Mouse (Mus musculus) heart, embryonic 14.5 days (tissue): ENCODE data around the gene Zbtb20. TPM values are rescaled to one million over a fixed set of nuclear protein-coding genes. Genes with fewer than 3 reads are reported as not detected.

ENCODE experiments used
- ATAC-seq: fragments of 200-750 bp; cut with Nextera tagmentation; 2 replicates; pipeline ENCODE4 v1.8.0; 2017; ENCODE audit warnings: low read depth, moderate TSS enrichment; ENCODE audit not compliant: insufficient number of reproducible peaks, insufficient read depth, low FRiP score
- H3K27ac ChIP-seq, 2 experiments: fragments of 200-500 bp in 1 of 2; fragments of 300-500 bp in 1 of 2; sonication (generic) in 1 of 2; replicated peaks in 1 of 2; 2 replicates each; pipeline ENCODE4 v1.5.1; 2012 to 2014; ENCODE audit warnings: low read depth in 2 of 2, low read length in 2 of 2, control low read depth in 1 of 2, mild to moderate bottlenecking in 1 of 2, mixed read lengths in 1 of 2; ENCODE audit not compliant: control insufficient read depth in 1 of 2, insufficient read depth in 1 of 2
- H3K27me3 ChIP-seq: fragments of 300-500 bp; sonication (generic); 2 replicates; pipeline ENCODE4 v1.6.1; 2014; ENCODE audit warnings: mild to moderate bottlenecking, low read length, control low read depth; ENCODE audit not compliant: control insufficient read depth, insufficient read depth
- H3K36me3 ChIP-seq: fragments of 300-500 bp; sonication (generic); 2 replicates; pipeline ENCODE4 v1.6.1; 2014; ENCODE audit warnings: mild to moderate bottlenecking, control low read depth, low read length, mixed read lengths; ENCODE audit not compliant: control insufficient read depth, insufficient read depth
- H3K4me1 ChIP-seq, 2 experiments: fragments of 200-500 bp in 1 of 2; fragments of 300-500 bp in 1 of 2; sonication (generic) in 1 of 2; 2 replicates each; pipeline ENCODE4 v1.6.1; 2012 to 2014; ENCODE audit warnings: low read length in 2 of 2, control low read depth in 1 of 2, mixed read lengths in 1 of 2; ENCODE audit not compliant: control insufficient read depth in 2 of 2, insufficient read depth in 2 of 2
- H3K4me2 ChIP-seq: fragments of 300-500 bp; sonication (generic); 2 replicates; pipeline ENCODE4 v1.6.1; 2014; ENCODE audit warnings: mild to moderate bottlenecking, low read length
- H3K4me3 ChIP-seq, 2 experiments: fragments of 200-500 bp in 1 of 2; fragments of 300-500 bp in 1 of 2; sonication (generic) in 1 of 2; 2 replicates each; pipeline ENCODE4 v1.5.1; 2012 to 2014; ENCODE audit warnings: low read length in 2 of 2, mild to moderate bottlenecking in 2 of 2, control low read depth in 1 of 2, low read depth in 1 of 2, moderate library complexity in 1 of 2; ENCODE audit not compliant: control insufficient read depth in 1 of 2, insufficient read depth in 1 of 2
- H3K9ac ChIP-seq: fragments of 300-500 bp; sonication (generic); 2 replicates; pipeline ENCODE4 v1.6.1; 2014; ENCODE audit warnings: mild to moderate bottlenecking, low read length
- H3K9me3 ChIP-seq: fragments of 300-500 bp; sonication (generic); 2 replicates; pipeline ENCODE4 v1.6.1; 2016; ENCODE audit warnings: low read length, control low read depth; ENCODE audit not compliant: control insufficient read depth
- WGBS: fragments of 180-500 bp; shearing (Covaris S2); extraction: QIAGEN DNeasy Blood & Tissue Kit; methylation state at CpG from one replicate; pipeline ENCODE4 v1.1.7; 2014; 5-methylcytosine and 5-hydroxymethylcytosine counted together
- polyA plus RNA-seq: library from polyadenylated mRNA; unstranded; fragments of >200 nt; fragmentation: Nextera tagmentation; extraction: Ambion mirVana; gene quantifications from 2 replicates; pipeline ENCODE4 v1.2.1, GENCODE M21; 2014

Gene Zbtb20
- polyA plus RNA-seq, 1 experiment from 2014 or later = 50.3 TPM

- Histone ChIP-seq H3K4me2 (peak overlapping the region; percentile 74), H3K9me3 (no peaks in the 10 kb centered on the region), H3K4me3 (peak overlapping the region; percentile 35 to 37), H3K36me3 (no peaks in the 10 kb centered on the region), H3K27ac (peak overlapping the region; percentile 90 to 97), H3K27me3 (no peaks in the 10 kb centered on the region), H3K4me1 (peaks cover 8 to 35% of the 10 kb centered on the region in 2 experiments), H3K9ac (peak overlapping the region; percentile 78)
- WGBS = 16% methylated on average over 9 of the region's 9 CpGs
- no peak for ATAC-seq
Measured at GRCm38 (mm10) chr16:43506189-43506751, 630.6 kb downstream of the Zbtb20 start.

- Histone ChIP-seq H3K9ac (peak overlapping the region; percentile 78), H3K27me3 (no peaks in the 10 kb centered on the region), H3K4me1 (peaks cover 8 to 35% of the 10 kb centered on the region in 2 experiments), H3K27ac (peak overlapping the region; percentile 90 to 97), H3K9me3 (no peaks in the 10 kb centered on the region), H3K4me2 (peak overlapping the region; percentile 74), H3K4me3 (peak overlapping the region; percentile 31 to 35), H3K36me3 (no peaks in the 10 kb centered on the region)
- no peak for ATAC-seq
- 20% methylated on average over 10 of the region's 10 CpGs for WGBS
Measured at GRCm38 (mm10) chr16:43506771-43507405, 631.2 kb downstream of the Zbtb20 start.

GRCm38 (mm10) chr16:43508166-43508998 is 632.7 kb downstream of the Zbtb20 start:
- WGBS = 62% methylated on average over 9 of the region's 9 CpGs
- H3K4me3 ChIP-seq = no peak overlapping the region
- no peak for ATAC-seq
- peak overlapping the region; percentile 16 for H3K4me2 ChIP-seq
- peaks cover 8 to 28% of the 10 kb centered on the region in 2 experiments for H3K4me1 ChIP-seq
- peak overlapping the region; percentile 34; the same call in 1 of the 2 replicates for H3K9ac ChIP-seq
- H3K9me3 ChIP-seq = no peaks in the 10 kb centered on the region
- H3K36me3 ChIP-seq = no peaks in the 10 kb centered on the region
- peak overlapping the region in 1 of 2 experiments; percentile 24; a peak in 1 of 4 replicates for H3K27ac ChIP-seq
- H3K27me3 ChIP-seq = no peaks in the 10 kb centered on the region

DNA sequence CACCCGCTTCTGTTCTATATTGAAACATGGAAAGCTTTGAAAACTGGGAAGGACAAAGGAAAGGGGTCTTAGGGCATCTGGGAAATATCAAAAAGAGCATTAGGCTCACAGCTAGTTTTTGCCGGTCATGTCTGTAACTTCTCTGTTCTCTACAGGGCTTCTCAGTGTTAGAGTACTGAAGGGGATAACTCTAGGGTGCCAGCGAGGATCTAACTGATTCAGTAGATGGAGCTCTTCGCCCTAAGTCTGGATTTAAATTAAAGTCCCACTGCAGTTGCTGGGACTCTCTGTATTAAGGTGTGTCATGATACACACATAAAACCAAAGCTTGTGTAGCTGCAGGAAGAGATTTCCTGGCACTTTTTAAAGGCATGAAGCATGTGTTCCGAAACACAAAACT is 634.8 kb downstream of the Zbtb20 start:
- Histone ChIP-seq H3K4me2 (no peak overlapping the region), H3K9me3 (no peaks in the 10 kb centered on the region), H3K27me3 (no peaks in the 10 kb centered on the region), H3K4me3 (no peak overlapping the region), H3K4me1 (peaks cover 8 to 22% of the 10 kb centered on the region in 2 experiments), H3K36me3 (no peaks in the 10 kb centered on the region), H3K27ac (no peak overlapping the region), H3K9ac (no peak overlapping the region)
- no peak for ATAC-seq
- 51% methylated on average over 5 of the region's 5 CpGs for WGBS

DNA sequence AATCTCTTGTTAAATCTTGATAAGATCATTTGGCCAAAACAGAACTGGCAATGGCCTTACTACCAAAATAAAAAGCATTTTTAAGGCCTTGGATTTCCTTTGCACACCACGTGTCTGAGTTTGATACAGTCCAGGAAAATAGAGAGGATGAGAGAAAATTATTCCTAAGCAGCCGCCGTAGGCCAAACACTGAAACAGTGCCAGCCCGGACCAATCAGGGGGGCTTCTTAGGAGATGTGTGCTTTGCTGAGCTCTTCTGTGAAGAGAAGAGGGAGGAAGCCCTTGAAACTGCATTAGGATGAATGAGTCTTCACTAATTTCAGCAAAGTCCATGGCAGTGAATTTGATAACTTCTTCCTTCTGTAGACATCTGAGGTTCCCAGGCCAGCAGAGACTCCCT is 635.9 kb downstream of the Zbtb20 start:
- Histone ChIP-seq H3K27ac (no peak overlapping the region), H3K9ac (no peak overlapping the region), H3K27me3 (no peaks in the 10 kb centered on the region), H3K9me3 (no peaks in the 10 kb centered on the region), H3K4me1 (peaks cover 3 to 18% of the 10 kb centered on the region in 2 experiments; a peak in 3 of 4 replicates), H3K4me2 (no peak overlapping the region), H3K4me3 (no peak overlapping the region), H3K36me3 (no peaks in the 10 kb centered on the region)
- no peak for ATAC-seq
- WGBS = 83% methylated on average over 4 of the region's 4 CpGs

- WGBS = 42% methylated on average over 5 of the region's 5 CpGs
Measured at GRCm38 (mm10) chr16:43513933-43514332, 638.3 kb downstream of the Zbtb20 start.

DNA sequence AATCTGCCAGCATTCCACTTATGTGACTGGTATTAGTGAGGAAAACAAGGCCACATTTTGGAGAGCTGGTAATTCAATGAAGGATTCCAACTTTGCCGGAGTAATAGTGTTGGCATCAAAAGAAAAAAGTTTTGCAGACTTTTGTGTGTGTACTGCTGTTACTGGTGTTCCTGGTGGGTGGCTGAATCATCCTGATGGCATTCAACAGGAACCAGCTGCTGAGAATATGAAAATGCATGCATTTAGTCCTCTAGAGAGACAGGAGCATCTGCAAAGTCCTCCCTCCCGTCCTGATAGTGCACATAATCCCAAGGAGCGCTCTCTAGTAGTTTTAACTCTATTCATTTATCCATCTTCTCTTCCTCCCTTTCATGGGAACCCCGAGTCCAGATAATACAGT is 639.9 kb downstream of the Zbtb20 start:
- Histone ChIP-seq H3K4me2 (no peak overlapping the region), H3K27me3 (no peaks in the 10 kb centered on the region), H3K36me3 (no peaks in the 10 kb centered on the region), H3K9me3 (no peaks in the 10 kb centered on the region), H3K9ac (no peak overlapping the region), H3K4me3 (no peak overlapping the region), H3K4me1 (peaks cover 2 to 5% of the 10 kb centered on the region in 2 experiments; a peak in 2 of 4 replicates), H3K27ac (no peak overlapping the region; a peak in 1 of 4 replicates)
- ATAC-seq = no peak
- 57% methylated on average over 4 of the region's 4 CpGs for WGBS

More at GRCm38 (mm10) chr16:43513933-43514332, 638.3 kb downstream of the Zbtb20 start:
- Histone ChIP-seq H3K27me3 (no peaks in the 10 kb centered on the region), H3K4me2 (no peak overlapping the region), H3K27ac (no peak overlapping the region), H3K9ac (no peak overlapping the region), H3K4me3 (no peak overlapping the region), H3K9me3 (no peaks in the 10 kb centered on the region), H3K4me1 (peaks cover 2 to 5% of the 10 kb centered on the region in 2 experiments; a peak in 2 of 4 replicates), H3K36me3 (no peaks in the 10 kb centered on the region)
- no peak for ATAC-seq
